ENCODE assay signal across 9 mouse cellular contexts in the genomic region with DNA sequence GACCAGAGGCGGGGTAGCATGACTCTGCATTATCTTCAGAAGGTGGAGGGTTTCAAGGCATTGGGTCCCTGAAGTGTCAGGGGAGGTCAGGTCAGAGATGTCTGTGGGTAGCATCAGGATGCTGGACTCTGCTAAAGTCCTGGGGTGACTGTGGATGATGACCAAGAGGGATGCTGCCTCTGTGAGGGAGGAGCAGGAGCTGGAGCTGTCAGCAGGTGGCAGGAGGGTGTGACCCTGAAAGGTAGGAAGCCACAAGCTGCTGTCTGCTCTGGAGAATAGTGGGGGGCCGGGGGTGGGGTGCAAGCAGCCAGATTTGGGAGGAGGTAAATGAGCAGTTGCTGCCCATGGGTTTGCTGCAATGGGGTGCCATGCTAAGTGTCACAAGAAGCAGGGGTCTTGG. TPM values are rescaled to one million over a fixed set of nuclear protein-coding genes. Genes with fewer than 3 reads are reported as not detected.
A peak's percentile ranks its signal among the peaks of the same experiment; 100 is the strongest.
DNase-seq lines count a peak whose midpoint lies in the region; ATAC-seq and TF ChIP-seq lines count a peak whose summit lies in the region.
"Had no signal": no experiment of that assay in that cellular context is flagged by ENCODE, and none has a peak within 500 bp of the region (broad histone marks: within the 10 kb centered on the region; RNA-seq: fewer than 3 reads in every experiment).

No protein-coding gene starts in this region.

- H3K4me3 ChIP-seq in gastrocnemius, adult 2 months = 0 out of 2 replicates have a peak overlapping the region, but pooled peaks have one; percentile 3
- peak overlapping the region; percentile 55 to 91 for H3K4me3 ChIP-seq in MEL (ENCODE audit: control insufficient read depth in 1 of 2, insufficient read depth in 1 of 2, low read depth in 2 of 2, low read length in 2 of 2)
- H3K4me3 ChIP-seq in hindbrain, embryonic 12.5 days = peak overlapping the region; percentile 43
- H3K4me3 ChIP-seq in midbrain, embryonic 15.5 days = peak overlapping the region; percentile 80
- H3K4me3 ChIP-seq: myocyte had no signal

- no peaks in the 10 kb centered on the region for H3K9me3 ChIP-seq in MEL (replicated peaks; ENCODE audit: insufficient read depth, low read length)
- no peaks in the 10 kb centered on the region for H3K9me3 ChIP-seq in hindbrain, embryonic 12.5 days (replicated peaks)
- no peaks in the 10 kb centered on the region for H3K9me3 ChIP-seq in midbrain, embryonic 15.5 days

- H3K4me1 ChIP-seq in MEL (ENCODE audit: control insufficient read depth in 1 of 2, insufficient read depth in 2 of 2, low read length in 2 of 2) = peaks cover 2 to 3% of the 10 kb centered on the region in 2 experiments; a peak in 2 of 4 replicates
- peaks cover 48% of the 10 kb centered on the region for H3K4me1 ChIP-seq in hindbrain, embryonic 12.5 days
- H3K4me1 ChIP-seq in midbrain, embryonic 15.5 days = peaks cover 55% of the 10 kb centered on the region

- no peak for TF ChIP-seq EP300 in MEL (IDR thresholded peaks at IDR 0.05; ENCODE audit: low read depth in 1 of 2, low read length in 2 of 2)

- H3K79me2 ChIP-seq in MEL (ENCODE audit: control insufficient read depth, insufficient read depth, low read length, poor library complexity) = no peaks in the 10 kb centered on the region

- H3K9ac ChIP-seq in MEL (ENCODE audit: control insufficient read depth, low read depth, low read length, poor library complexity, severe bottlenecking) = peak overlapping the region; percentile 31; the same call in 1 of the 2 replicates
- peak overlapping the region; percentile 73 for H3K9ac ChIP-seq in hindbrain, embryonic 12.5 days
- H3K9ac ChIP-seq in midbrain, embryonic 15.5 days = peak overlapping the region; percentile 96

- TF ChIP-seq POLR2A in MEL (IDR thresholded peaks at IDR 0.05; ENCODE audit: control insufficient read depth in 1 of 2, insufficient read depth in 1 of 2, low read depth in 1 of 2, low read length in 2 of 2, poor library complexity in 1 of 2) = no peak

- H3K27me3 ChIP-seq in MEL (ENCODE audit: control insufficient read depth in 1 of 2, insufficient read depth in 2 of 2, low read length in 2 of 2) = no peaks in the 10 kb centered on the region
- no peaks in the 10 kb centered on the region for H3K27me3 ChIP-seq in hindbrain, embryonic 12.5 days
- no peaks in the 10 kb centered on the region for H3K27me3 ChIP-seq in midbrain, embryonic 15.5 days (replicated peaks)

- no peak for TF ChIP-seq CTCF in gastrocnemius, adult 2 months (IDR thresholded peaks at IDR 0.05)
- peak in 2 of 3 experiments; percentile 57 to 59; a peak in 4 of 6 replicates for TF ChIP-seq CTCF in MEL (IDR thresholded peaks at IDR 0.05 in 2 of 3, conservative IDR thresholded peaks at IDR 0.05 in 1 of 3; ENCODE audit: control insufficient read depth in 1 of 3, insufficient read depth in 1 of 3, low read depth in 2 of 3, low read length in 3 of 3, poor library complexity in 1 of 3, severe bottlenecking in 1 of 3)

- TF ChIP-seq RAD21 in MEL (IDR thresholded peaks at IDR 0.05; ENCODE audit: low read depth, low read length) = no peak

- peak overlapping the region; percentile 59 for H3K4me2 ChIP-seq in hindbrain, embryonic 12.5 days (replicated peaks)
- peak overlapping the region; percentile 77 for H3K4me2 ChIP-seq in midbrain, embryonic 15.5 days

- intact Hi-C loops in gastrocnemius, adult 2 months (cut with DNase I) = no loop called here

- H3K36me3 ChIP-seq in MEL (ENCODE audit: control insufficient read depth in 1 of 2, insufficient read depth in 2 of 2, low read length in 2 of 2) = no peaks in the 10 kb centered on the region
- H3K36me3 ChIP-seq in hindbrain, embryonic 12.5 days = peaks cover 13% of the 10 kb centered on the region
- peaks cover 9% of the 10 kb centered on the region; the same call in 1 of the 2 replicates for H3K36me3 ChIP-seq in midbrain, embryonic 15.5 days (replicated peaks)

- ATAC-seq in hindbrain, embryonic 12.5 days (ENCODE audit: low FRiP score) = no peak
- peak; percentile 2; the same call in 1 of the 2 replicates for ATAC-seq in midbrain, embryonic 15.5 days (replicated peaks)

- WGBS in hindbrain, embryonic 12.5 days = 75% methylated on average over 2 of the region's 2 CpGs
- 62% methylated on average over 2 of the region's 2 CpGs for WGBS in midbrain, embryonic 15.5 days

- peak overlapping the region; percentile 12; the same call in 1 of the 2 replicates for H3K27ac ChIP-seq in gastrocnemius, adult 2 months
- H3K27ac ChIP-seq in MEL (ENCODE audit: control insufficient read depth, low read depth, low read length) = no peak overlapping the region
- peak overlapping the region; percentile 86; the same call in 1 of the 2 replicates for H3K27ac ChIP-seq in hindbrain, embryonic 12.5 days
- H3K27ac ChIP-seq in midbrain, embryonic 15.5 days = peak overlapping the region; percentile 98

- no peak for DNase-seq in gastrocnemius, adult 2 months
- DNase-seq in gastrocnemius, adult 18-20 months (ENCODE audit: low spot score) = no peak
- peak; percentile 55 for DNase-seq in MEL (ENCODE audit: low read depth, low spot score)
- DNase-seq in ovary, postnatal 36 days (ENCODE audit: low spot score) = no peak
- DNase-seq in layer of hippocampus, adult 18-20 months (ENCODE audit: low spot score in 2 of 2) = no peak
- DNase-seq in cerebellum, postnatal 14 days = no peak

TF ChIP-seq in MEL, 35 proteins besides CTCF, POLR2A, EP300 and RAD21:
- peak; percentile 33; the same call in 1 of the 2 replicates for TF ChIP-seq SMC3 (IDR thresholded peaks at IDR 0.05; ENCODE audit: low read depth, low read length)
- TF ChIP-seq ZKSCAN1 (IDR thresholded peaks at IDR 0.05; ENCODE audit: low read depth, low read length) = no peak

RNA-seq across cellular contexts. Expression of a gene that starts 18.0 kb away (rescaled TPM):
- total RNA-seq in gastrocnemius, adult 2 months (2021) = 100 to 1,000 TPM; 214 to 256 TPM
- 100 to 1,000 TPM; 223 to 227 TPM for total RNA-seq in gastrocnemius, adult 18-20 months (2021)
- total RNA-seq in MEL (2012; rRNA removed) = 0.16 and 0.23 TPM in 2 replicates
- polyA plus RNA-seq in MEL (2012; ENCODE audit: insufficient read depth in 1 of 2, insufficient read length in 2 of 2, low read depth in 1 of 2, low replicate concordance in 2 of 2, missing spikeins in 1 of 2) = 1 to 10 TPM in 1 of 2 experiments, not detected in 1; 3.6 TPM
- polyA plus RNA-seq in hindbrain, embryonic 12.5 days (2016; fragmentation: Nextera tagmentation; extraction: Ambion mirVana) = 79.8 and 80.2 TPM in 2 replicates
- polyA plus RNA-seq in midbrain, embryonic 15.5 days (2015; fragmentation: Nextera tagmentation; extraction: Ambion mirVana) = 62.3 and 66.1 TPM in 2 replicates
- total RNA-seq in layer of hippocampus, adult 18-20 months (2021) = 100 to 1,000 TPM; 136 to 139 TPM

RNA-seq across cellular contexts. Expression of a gene that starts 53.2 kb away (rescaled TPM):
- total RNA-seq in gastrocnemius, adult 2 months (2021) = under 1 TPM in 1 of 2 experiments, not detected in 1; 0.06 TPM
- under 1 TPM in 1 of 2 experiments, not detected in 1; 0.14 TPM for total RNA-seq in gastrocnemius, adult 18-20 months (2021)
- 0.07 TPM in 1 of 2 replicates, not detected in the other for total RNA-seq in MEL (2012; rRNA removed)
- under 1 TPM in 1 of 2 experiments, not detected in 1; 0.08 TPM for polyA plus RNA-seq in MEL (2012; ENCODE audit: insufficient read depth in 1 of 2, insufficient read length in 2 of 2, low read depth in 1 of 2, low replicate concordance in 2 of 2, missing spikeins in 1 of 2)
- 0.52 and 0.67 TPM in 2 replicates for polyA plus RNA-seq in hindbrain, embryonic 12.5 days (2016; fragmentation: Nextera tagmentation; extraction: Ambion mirVana)
- polyA plus RNA-seq in midbrain, embryonic 15.5 days (2015; fragmentation: Nextera tagmentation; extraction: Ambion mirVana) = 0.69 and 0.88 TPM in 2 replicates
- total RNA-seq in layer of hippocampus, adult 18-20 months (2021) = under 1 TPM; 0.42 to 0.53 TPM

RNA-seq across cellular contexts. Expression of a gene that starts 57.3 kb away (rescaled TPM):
- 10 to 100 TPM; 21.8 to 24.9 TPM for total RNA-seq in gastrocnemius, adult 2 months (2021)
- 10 to 100 TPM; 23.1 to 24.5 TPM for total RNA-seq in gastrocnemius, adult 18-20 months (2021)
- total RNA-seq in MEL (2012; rRNA removed) = 10.1 and 11.9 TPM in 2 replicates
- 10 to 100 TPM in 1 of 2 experiments, not detected in 1; 12.0 TPM for polyA plus RNA-seq in MEL (2012; ENCODE audit: insufficient read depth in 1 of 2, insufficient read length in 2 of 2, low read depth in 1 of 2, low replicate concordance in 2 of 2, missing spikeins in 1 of 2)
- 11.9 and 12.9 TPM in 2 replicates for polyA plus RNA-seq in hindbrain, embryonic 12.5 days (2016; fragmentation: Nextera tagmentation; extraction: Ambion mirVana)
- polyA plus RNA-seq in midbrain, embryonic 15.5 days (2015; fragmentation: Nextera tagmentation; extraction: Ambion mirVana) = 15.4 and 15.7 TPM in 2 replicates
- 10 to 100 TPM; 16.0 to 17.9 TPM for total RNA-seq in layer of hippocampus, adult 18-20 months (2021)

Comparison
In these comparisons a context has a peak if more than half of its experiments do, and no peak if none do; other contexts are left out.
1. H3K4me3 ChIP-seq: peak in every context shown above with its lines; median percentile 80 in midbrain, embryonic 15.5 days; 73 in MEL; 43 in hindbrain, embryonic 12.5 days; 3 in gastrocnemius, adult 2 months.
2. H3K9ac ChIP-seq: peak in every context shown above with its lines; median percentile 96 in midbrain, embryonic 15.5 days; 73 in hindbrain, embryonic 12.5 days; 31 in MEL.
3. RNA of a gene that starts 18.0 kb away (total RNA-seq): 214 to 256 TPM in gastrocnemius, adult 2 months, 223 to 227 TPM in gastrocnemius, adult 18-20 months and 136 to 139 TPM in layer of hippocampus, adult 18-20 months; 0.16 to 0.23 TPM in MEL; every median in the first group is over 100 times any median in the second.